Mouse (Mus musculus) lung, embryonic 15.5 days (tissue): ENCODE results near the gene Il18. TPM values are rescaled to one million over a fixed set of nuclear protein-coding genes. Genes with fewer than 3 reads are reported as not detected.
A peak's percentile ranks its signal among the peaks of the same experiment; 100 is the strongest.

ENCODE experiments used
- ATAC-seq: fragments of 200-750 bp; cut with Nextera tagmentation; 2 replicates; pipeline ENCODE4 v1.8.0; 2017; ENCODE audit warnings: moderate number of reproducible peaks, borderline replicate concordance; ENCODE audit not compliant: low FRiP score, low TSS enrichment; ENCODE audit errors: extremely low read depth
- H3K27ac ChIP-seq: fragments of 300-500 bp; sonication (generic); 2 replicates; pipeline ENCODE4 v1.5.1; 2015; ENCODE audit warnings: moderate library complexity, mild to moderate bottlenecking, inconsistent platforms
- H3K27me3 ChIP-seq: fragments of 300-500 bp; sonication (generic); 2 replicates; pipeline ENCODE4 v1.6.1; 2015; ENCODE audit warnings: inconsistent platforms
- H3K36me3 ChIP-seq: fragments of 300-500 bp; sonication (generic); 2 replicates; pipeline ENCODE4 v1.6.1; 2015; ENCODE audit warnings: inconsistent platforms
- H3K4me1 ChIP-seq: fragments of 300-500 bp; sonication (generic); 2 replicates; pipeline ENCODE4 v1.6.1; 2015; ENCODE audit warnings: inconsistent platforms
- H3K4me2 ChIP-seq: fragments of 300-500 bp; sonication (generic); 2 replicates; pipeline ENCODE4 v1.6.1; 2015; ENCODE audit warnings: inconsistent platforms, mild to moderate bottlenecking, moderate library complexity
- H3K4me3 ChIP-seq: fragments of 300-500 bp; sonication (generic); 2 replicates; pipeline ENCODE4 v1.5.1; 2015; ENCODE audit warnings: mild to moderate bottlenecking, inconsistent platforms
- H3K9ac ChIP-seq: fragments of 300-500 bp; sonication (generic); 2 replicates; pipeline ENCODE4 v1.6.1; 2015; ENCODE audit warnings: inconsistent platforms
- H3K9me3 ChIP-seq: fragments of 300-500 bp; sonication (generic); 2 replicates; pipeline ENCODE4 v1.6.1; 2016; ENCODE audit warnings: inconsistent platforms
- WGBS: fragments of 180-500 bp; shearing (Covaris S2); methylation state at CpG from one replicate; pipeline ENCODE4 v1.1.7; 2015; 5-methylcytosine and 5-hydroxymethylcytosine counted together
- polyA plus RNA-seq: library from polyadenylated mRNA; unstranded; fragments of >200 nt; fragmentation: Nextera tagmentation; extraction: Ambion mirVana; gene quantifications from 2 replicates; pipeline ENCODE4 v1.2.1, GENCODE M21; 2015

The Il18 gene
- polyA plus RNA-seq, 1 experiment from 2014 or later, result 6.5 TPM

GRCm38 (mm10) chr9:50592955-50593354, 38.3 kb downstream of the Il18 start:
- no peak overlapping the region for H3K9ac ChIP-seq
- no peak overlapping the region for H3K27ac ChIP-seq
- H3K27me3 ChIP-seq, result no peaks in the 10 kb centered on the region
- H3K4me1 ChIP-seq, result no peaks in the 10 kb centered on the region
- H3K4me3 ChIP-seq, result no peak overlapping the region
- H3K36me3 ChIP-seq, result peaks cover 27% of the 10 kb centered on the region
- 86% methylated on average over 9 of the region's 9 CpGs for WGBS
- H3K9me3 ChIP-seq, result no peaks in the 10 kb centered on the region
- ATAC-seq, result no peak
- H3K4me2 ChIP-seq, result no peak overlapping the region

DNA sequence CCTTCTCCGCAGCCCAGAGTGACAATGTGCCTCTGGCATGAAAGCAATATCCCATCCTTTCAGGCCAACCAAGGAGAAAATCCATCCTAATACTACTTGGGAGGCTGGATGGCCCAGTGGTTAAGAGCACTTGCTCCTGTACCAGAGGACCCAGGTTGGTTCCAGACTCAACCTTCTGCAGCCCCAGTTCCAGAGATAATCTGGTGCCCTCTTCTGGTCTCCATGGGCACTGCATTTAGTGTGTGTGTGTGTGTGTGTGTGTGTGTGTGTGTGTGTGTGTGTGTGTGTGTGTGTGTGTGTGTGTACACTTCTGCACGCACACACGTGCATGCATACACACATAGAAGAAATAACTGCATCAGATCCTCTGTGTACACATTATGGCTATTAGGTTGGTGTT, 38.9 kb downstream of the Il18 start:
- Histone ChIP-seq H3K4me2 (no peak overlapping the region), H3K9ac (no peak overlapping the region), H3K27ac (no peak overlapping the region), H3K4me3 (no peak overlapping the region), H3K9me3 (no peaks in the 10 kb centered on the region), H3K27me3 (no peaks in the 10 kb centered on the region), H3K36me3 (peaks cover 33% of the 10 kb centered on the region), H3K4me1 (no peaks in the 10 kb centered on the region)
- no peak for ATAC-seq
- 84% methylated on average over 3 of the region's 3 CpGs for WGBS

DNA sequence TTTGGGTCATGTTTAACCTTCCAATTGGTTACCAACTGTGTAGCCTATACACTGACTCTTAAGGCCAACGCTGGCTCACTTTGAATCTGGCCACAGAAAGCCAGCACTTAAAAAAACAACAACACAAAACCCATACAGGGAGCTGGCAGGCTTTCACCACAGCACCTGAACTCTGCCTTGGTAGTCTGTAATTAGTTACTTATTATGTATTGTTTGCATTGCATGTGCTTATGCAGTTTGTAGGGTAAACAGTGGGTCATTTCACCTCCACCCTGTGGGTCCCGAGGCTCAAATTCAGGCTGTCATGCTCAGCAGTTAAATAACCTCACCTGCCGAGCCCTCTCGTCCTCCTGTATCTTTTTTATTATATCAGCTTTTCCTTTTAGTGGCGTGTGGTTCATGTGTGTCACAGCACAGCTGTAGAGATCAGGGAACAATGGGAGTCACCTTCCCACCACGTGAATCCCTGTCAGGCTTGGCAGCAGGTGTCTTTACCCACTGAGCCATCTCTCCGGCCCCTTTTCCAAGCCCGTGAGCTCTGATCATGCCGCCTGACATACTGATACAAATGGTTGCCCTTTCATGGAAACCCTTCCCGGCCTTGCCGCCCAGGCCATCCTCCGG, 40.3 kb downstream of the Il18 start:
- ATAC-seq, result no peak
- peaks cover 47% of the 10 kb centered on the region for H3K36me3 ChIP-seq

DNA sequence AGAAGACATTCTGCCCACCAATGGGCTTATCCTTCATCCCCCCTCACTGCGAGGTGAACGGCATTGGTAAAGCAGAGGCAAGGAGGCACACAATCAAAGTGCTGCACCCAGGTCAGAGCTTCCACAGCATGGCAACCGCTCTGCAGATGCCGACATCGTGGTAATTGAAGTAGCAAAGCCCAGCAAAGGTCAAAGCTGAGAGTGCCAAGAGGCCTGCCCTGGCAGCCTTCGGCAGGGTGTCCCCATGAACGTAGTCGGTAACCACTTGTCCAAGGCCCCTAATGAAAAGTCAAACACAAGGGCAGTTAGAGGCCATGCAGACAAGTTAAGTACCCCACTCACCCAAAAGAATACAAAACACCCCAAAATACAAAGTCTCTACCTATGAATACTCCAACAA, 42.3 kb downstream of the Il18 start:
- Histone ChIP-seq H3K27ac (no peak overlapping the region), H3K36me3 (peaks cover 53% of the 10 kb centered on the region), H3K4me1 (peaks cover 5% of the 10 kb centered on the region), H3K4me3 (no peak overlapping the region), H3K9me3 (no peaks in the 10 kb centered on the region), H3K27me3 (no peaks in the 10 kb centered on the region), H3K4me2 (no peak overlapping the region), H3K9ac (no peak overlapping the region)
- WGBS, result 90% methylated on average over 8 of the region's 8 CpGs
- no peak for ATAC-seq

More for the DNA sequence above, 40.3 kb downstream of the Il18 start:
- H3K27me3 ChIP-seq, result no peaks in the 10 kb centered on the region
- no peak overlapping the region for H3K4me2 ChIP-seq
- WGBS, result 62% methylated on average over 12 of the region's 12 CpGs
- no peak overlapping the region for H3K27ac ChIP-seq
- H3K4me1 ChIP-seq, result no peaks in the 10 kb centered on the region
- H3K9me3 ChIP-seq, result no peaks in the 10 kb centered on the region
- no peak overlapping the region for H3K9ac ChIP-seq
- H3K4me3 ChIP-seq, result no peak overlapping the region

- Histone ChIP-seq H3K9ac (no peak overlapping the region), H3K9me3 (no peaks in the 10 kb centered on the region), H3K4me2 (no peak overlapping the region), H3K27me3 (no peaks in the 10 kb centered on the region), H3K4me3 (no peak overlapping the region), H3K27ac (no peak overlapping the region), H3K36me3 (peaks cover 50% of the 10 kb centered on the region), H3K4me1 (peaks cover 23% of the 10 kb centered on the region)
- no peak for ATAC-seq
- 80% methylated on average over 6 of the region's 6 CpGs for WGBS
Observed at GRCm38 (mm10) chr9:50601536-50601935, 46.9 kb downstream of the Il18 start.

DNA sequence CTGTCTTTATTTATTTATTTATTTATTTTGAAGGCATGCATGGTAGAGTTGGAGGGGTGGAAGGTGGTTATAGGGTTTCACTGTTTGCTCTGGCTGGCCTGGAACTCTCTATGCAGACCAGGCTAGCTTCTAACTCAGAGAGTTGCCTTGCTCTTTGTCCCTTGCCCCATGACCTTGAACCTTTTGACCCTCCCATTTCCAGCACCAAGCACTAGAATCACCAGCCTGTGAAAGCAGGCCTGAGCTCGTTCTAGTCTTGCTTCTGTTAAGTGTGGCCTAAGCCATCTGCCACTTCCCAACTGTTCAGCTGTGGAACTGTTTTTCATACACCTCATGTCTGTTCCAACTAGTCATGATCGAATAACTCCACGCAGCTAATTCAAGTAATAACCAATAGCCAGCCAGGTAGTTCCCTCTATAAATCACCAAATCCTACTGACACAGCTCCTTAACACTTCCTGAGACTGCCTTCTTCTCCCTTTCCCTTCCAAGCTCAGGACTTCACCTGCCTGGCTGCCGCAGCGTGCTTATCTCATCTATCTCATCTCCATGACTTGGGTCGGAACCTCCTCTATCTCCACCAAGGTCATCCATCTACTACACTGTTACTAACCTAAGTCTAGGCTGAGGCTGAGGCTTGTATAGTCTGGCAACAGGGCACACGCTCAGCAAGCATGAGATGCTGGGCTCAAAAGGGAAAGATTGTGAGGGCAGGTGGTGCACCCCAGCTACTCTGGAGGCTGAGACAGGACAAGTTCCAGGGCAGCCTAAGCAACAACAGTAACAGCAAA, 47.6 kb downstream of the Il18 start:
- Histone ChIP-seq H3K9ac (0 out of 2 replicates have a peak overlapping the region, but pooled peaks have one; percentile 87), H3K27me3 (no peaks in the 10 kb centered on the region), H3K9me3 (no peaks in the 10 kb centered on the region), H3K36me3 (peaks cover 48% of the 10 kb centered on the region), H3K4me2 (peak overlapping the region; percentile 84), H3K4me3 (peak overlapping the region; percentile 94), H3K27ac (no peak overlapping the region), H3K4me1 (peaks cover 23% of the 10 kb centered on the region)
- WGBS, result 82% methylated on average over 7 of the region's 7 CpGs
- no peak for ATAC-seq

DNA sequence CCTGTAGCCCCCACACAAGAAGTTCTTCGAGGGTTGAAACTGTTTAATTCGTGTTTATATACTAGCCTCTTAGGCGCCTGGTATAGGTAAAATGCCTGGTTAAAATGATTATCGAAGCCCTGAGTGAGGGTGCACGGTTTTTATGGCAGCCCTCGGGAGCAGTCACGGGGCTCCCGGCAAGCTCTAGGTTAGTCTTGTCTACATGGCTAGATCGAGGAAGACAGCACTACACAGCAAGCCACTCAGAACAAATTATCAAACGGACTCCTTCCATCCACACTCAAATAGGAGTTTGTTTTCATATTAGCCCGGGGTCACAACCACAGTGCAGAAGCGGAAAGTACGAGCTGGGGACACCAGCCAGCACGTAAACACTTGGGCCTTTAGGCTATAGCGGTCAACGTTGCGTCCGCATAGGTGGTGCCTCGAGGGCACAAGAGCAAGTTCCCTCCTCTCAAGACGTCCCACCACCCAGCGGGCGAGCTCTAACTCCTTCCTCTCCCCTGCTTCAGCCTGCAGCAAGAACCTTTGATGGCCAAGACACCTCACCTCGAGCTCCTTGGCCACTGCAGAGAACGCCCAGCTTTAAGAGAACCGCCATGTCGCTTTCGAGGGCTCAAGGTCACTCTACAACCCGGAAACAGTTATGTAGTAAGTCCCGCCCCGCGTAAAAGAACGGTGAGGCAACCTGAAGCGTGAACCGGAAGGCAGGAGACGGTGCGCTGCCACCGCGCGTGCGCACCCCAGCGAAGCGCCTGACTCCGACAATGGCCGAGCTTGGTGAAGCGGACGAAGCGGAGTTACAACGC, 48.8 kb downstream of the Il18 start, which contains the start of the genes Sdhd and Timm8b:
Gene Sdhd, minus strand, starts transcription at position 624 of the 809 bp plus-strand sequence.
Gene Timm8b, plus strand, starts transcription at position 722 of the 809 bp plus-strand sequence.
- ATAC-seq, result peak; percentile 96
- Histone ChIP-seq H3K27ac (peak within 1 kb of the TSS; percentile 90), H3K27me3 (no peaks in the 10 kb centered on the region), H3K4me1 (peaks cover 23% of the 10 kb centered on the region), H3K4me3 (peak within 1 kb of the TSS; percentile 94), H3K9me3 (no peaks in the 10 kb centered on the region), H3K36me3 (peaks cover 49% of the 10 kb centered on the region), H3K4me2 (peak within 1 kb of the TSS; percentile 84), H3K9ac (peak within 1 kb of the TSS; percentile 87)
- under 1% methylated on average over 48 of the region's 48 CpGs for WGBS

GRCm38 (mm10) chr9:50603998-50604324, 49.3 kb downstream of the Il18 start:
- Histone ChIP-seq H3K9me3 (no peaks in the 10 kb centered on the region), H3K4me3 (peak overlapping the region; percentile 94), H3K27me3 (no peaks in the 10 kb centered on the region), H3K4me2 (peak overlapping the region; percentile 84), H3K9ac (peak overlapping the region; percentile 87), H3K4me1 (peaks cover 23% of the 10 kb centered on the region), H3K36me3 (peaks cover 48% of the 10 kb centered on the region), H3K27ac (peak overlapping the region; percentile 90)
- 0% methylated on average over 24 of the region's 24 CpGs for WGBS
- peak; percentile 90 for ATAC-seq

GRCm38 (mm10) chr9:50604338-50604737, 49.7 kb downstream of the Il18 start:
- no peaks in the 10 kb centered on the region for H3K27me3 ChIP-seq
- H3K4me1 ChIP-seq, result peaks cover 23% of the 10 kb centered on the region
- peak overlapping the region; percentile 94 for H3K4me3 ChIP-seq
- peaks cover 46% of the 10 kb centered on the region for H3K36me3 ChIP-seq
- peak overlapping the region; percentile 87 for H3K9ac ChIP-seq
- H3K4me2 ChIP-seq, result peak overlapping the region; percentile 84
- WGBS, result 2% methylated on average over 6 of the region's 6 CpGs
- H3K27ac ChIP-seq, result peak overlapping the region; percentile 90
- no peaks in the 10 kb centered on the region for H3K9me3 ChIP-seq
- no peak for ATAC-seq

DNA sequence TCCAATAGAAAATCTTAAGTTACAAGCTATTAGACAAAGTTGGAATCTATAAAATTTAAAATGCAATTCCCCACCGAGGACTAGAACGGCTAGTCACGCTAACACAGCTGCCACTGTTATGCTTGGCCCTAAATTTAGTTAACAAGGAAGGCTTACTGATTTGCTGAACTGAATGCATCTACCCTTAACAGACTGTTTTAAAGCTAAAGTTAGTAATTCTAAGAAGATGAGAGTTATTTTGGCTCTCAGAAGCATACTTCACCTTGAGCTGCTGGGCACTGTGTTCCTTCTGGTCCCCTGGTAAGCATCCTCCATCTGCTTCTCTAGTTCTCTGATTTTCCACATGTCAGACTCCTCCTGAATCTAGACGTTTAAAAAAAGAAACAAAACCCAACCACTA, 57.5 kb downstream of the Il18 start:
- Histone ChIP-seq H3K9me3 (no peaks in the 10 kb centered on the region), H3K27me3 (no peaks in the 10 kb centered on the region), H3K36me3 (peaks cover 70% of the 10 kb centered on the region), H3K9ac (no peak overlapping the region), H3K27ac (no peak overlapping the region), H3K4me3 (no peak overlapping the region), H3K4me2 (no peak overlapping the region), H3K4me1 (peaks cover 7% of the 10 kb centered on the region)
- ATAC-seq, result no peak
- 85% methylated on average over 4 of the region's 4 CpGs for WGBS

DNA sequence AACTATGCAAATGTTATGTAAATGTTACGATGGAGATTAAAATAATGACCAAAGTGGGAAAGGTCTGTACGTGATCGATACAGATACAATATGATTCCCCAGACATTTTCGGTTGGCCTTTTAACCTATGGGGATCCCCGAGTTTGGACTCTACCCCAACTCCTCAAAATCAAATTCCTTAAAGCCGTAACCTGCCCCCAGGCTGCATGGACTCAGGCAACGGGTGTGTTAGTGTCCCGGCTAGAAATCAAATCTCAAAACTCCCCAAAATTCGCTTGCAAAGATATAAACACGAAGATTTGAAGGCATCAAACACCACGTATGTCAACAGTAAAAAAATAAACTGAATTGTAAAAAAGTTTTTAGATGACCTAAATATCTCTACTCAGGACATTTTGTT, 61.5 kb downstream of the Il18 start:
- H3K27ac ChIP-seq, result no peak overlapping the region; the same call in 1 of the 2 replicates
- no peaks in the 10 kb centered on the region for H3K27me3 ChIP-seq
- no peaks in the 10 kb centered on the region for H3K9me3 ChIP-seq
- WGBS, result 32% methylated on average over 11 of the region's 11 CpGs
- H3K4me2 ChIP-seq, result peak overlapping the region; percentile 70
- no peak for ATAC-seq
- H3K4me1 ChIP-seq, result peaks cover 15% of the 10 kb centered on the region
- peak overlapping the region; percentile 100 for H3K4me3 ChIP-seq
- H3K9ac ChIP-seq, result peak overlapping the region; percentile 100
- peaks cover 35% of the 10 kb centered on the region for H3K36me3 ChIP-seq
